Mouse (Mus musculus) bone marrow macrophage, adult 2 months (primary cell): ENCODE results near the gene Gk5. TPM values are rescaled to one million over a fixed set of nuclear protein-coding genes. Genes with fewer than 3 reads are reported as not detected.
"Not testable (repeated sequence)": the region's sequence is repeated elsewhere in the genome, so short reads cannot be mapped to it uniquely, and the experiment has no call there.

Source experiments
- H3K27ac ChIP-seq: 2 replicates; pipeline ENCODE4 v1.5.1; 2012; ENCODE audit warnings: low read depth, low read length; ENCODE audit not compliant: insufficient read depth
- H3K4me1 ChIP-seq: 2 replicates; pipeline ENCODE4 v1.6.1; 2012; ENCODE audit warnings: low read length; ENCODE audit not compliant: control insufficient read depth, insufficient read depth
- H3K4me3 ChIP-seq: 2 replicates; pipeline ENCODE4 v1.5.1; 2012; ENCODE audit warnings: mild to moderate bottlenecking, low read length, moderate library complexity; ENCODE audit not compliant: insufficient read depth
- CTCF ChIP-seq: IDR thresholded peaks from 2 replicates; pipeline ENCODE4 v1.5.1; 2012; ENCODE audit warnings: low read depth, mild to moderate bottlenecking, low read length, moderate library complexity
- POLR2A ChIP-seq: IDR thresholded peaks from 2 replicates; pipeline ENCODE4 v1.6.1; 2012; ENCODE audit warnings: mild to moderate bottlenecking, low read depth, low read length, borderline replicate concordance
- polyA plus RNA-seq: library from polyadenylated mRNA; stranded (reverse); fragments of >200 nt; gene quantifications from 2 replicates; pipeline ENCODE4 v1.2.4, GENCODE M21; 2012; ENCODE audit not compliant: missing spikeins, insufficient read depth, insufficient read length

The Gk5 gene
- polyA plus RNA-seq, 1 experiment = 2.6 TPM

DNA sequence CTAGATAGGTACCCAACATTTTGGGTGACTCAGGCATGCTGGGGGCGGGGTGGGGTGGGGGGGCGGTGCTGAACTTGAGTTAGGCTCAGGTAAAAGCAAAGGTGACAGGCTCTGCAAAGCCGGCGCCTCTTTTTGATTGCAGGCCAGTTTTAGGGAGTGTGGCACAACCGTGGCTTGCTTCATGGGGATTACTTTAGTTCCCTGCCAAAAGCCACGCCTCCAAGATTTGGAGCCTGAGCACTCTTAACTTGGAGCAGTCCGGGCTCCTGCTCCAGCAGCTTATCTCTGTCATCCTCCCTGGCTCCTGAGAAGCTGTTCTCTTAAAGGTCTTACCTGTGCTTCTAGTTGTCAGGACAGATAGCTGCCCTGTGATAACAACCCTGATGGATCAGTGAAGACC, 21.8 kb downstream of the Gk5 start:
- Histone ChIP-seq H3K4me3 (no peak overlapping the region), H3K4me1 (peaks cover 10% of the 10 kb centered on the region), H3K27ac (no peak overlapping the region)
- TF ChIP-seq CTCF = no peak
- TF ChIP-seq POLR2A = no peak

- TF ChIP-seq CTCF = no peak
- TF ChIP-seq POLR2A = no peak
- Histone ChIP-seq H3K27ac (no peak overlapping the region), H3K4me3 (no peak overlapping the region), H3K4me1 (peaks cover 8% of the 10 kb centered on the region)
Measured at GRCm38 (mm10) chr9:96142499-96142898, 23.3 kb downstream of the Gk5 start.

- Histone ChIP-seq H3K27ac (no peak overlapping the region), H3K4me1 (peaks cover 8% of the 10 kb centered on the region), H3K4me3 (no peak overlapping the region)
- TF ChIP-seq CTCF = no peak
- no peak for TF ChIP-seq POLR2A
Measured at GRCm38 (mm10) chr9:96143633-96144032, 24.5 kb downstream of the Gk5 start.

- Histone ChIP-seq H3K27ac (no peak overlapping the region), H3K4me1 (peaks cover 8% of the 10 kb centered on the region), H3K4me3 (no peak overlapping the region)
- TF ChIP-seq POLR2A (no peak), CTCF (no peak)
Measured at GRCm38 (mm10) chr9:96144883-96145282, 25.7 kb downstream of the Gk5 start.

DNA sequence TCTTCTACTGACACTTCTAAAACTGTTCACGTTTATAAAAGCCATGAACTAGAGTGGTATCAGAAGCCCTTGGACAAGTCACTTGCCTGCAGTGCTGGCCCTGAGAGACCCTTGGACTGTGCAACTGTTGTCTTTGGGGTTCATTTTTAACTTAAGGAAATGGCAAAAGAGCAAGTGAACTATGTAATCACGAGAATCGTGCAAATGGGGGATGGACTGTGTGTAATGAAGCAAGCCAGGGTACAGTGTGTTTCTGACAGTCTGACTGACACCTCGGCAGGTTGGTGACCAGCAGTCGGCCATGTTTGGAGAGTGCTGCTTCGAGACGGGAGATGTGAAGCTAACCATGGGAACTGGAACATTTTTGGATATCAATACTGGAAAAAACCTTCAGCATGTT, 33.6 kb downstream of the Gk5 start:
- no peaks in the 10 kb centered on the region for H3K4me1 ChIP-seq
- H3K4me3 ChIP-seq = no peak overlapping the region
- no peak for TF ChIP-seq CTCF
- TF ChIP-seq POLR2A = no peak
- no peak overlapping the region for H3K27ac ChIP-seq

DNA sequence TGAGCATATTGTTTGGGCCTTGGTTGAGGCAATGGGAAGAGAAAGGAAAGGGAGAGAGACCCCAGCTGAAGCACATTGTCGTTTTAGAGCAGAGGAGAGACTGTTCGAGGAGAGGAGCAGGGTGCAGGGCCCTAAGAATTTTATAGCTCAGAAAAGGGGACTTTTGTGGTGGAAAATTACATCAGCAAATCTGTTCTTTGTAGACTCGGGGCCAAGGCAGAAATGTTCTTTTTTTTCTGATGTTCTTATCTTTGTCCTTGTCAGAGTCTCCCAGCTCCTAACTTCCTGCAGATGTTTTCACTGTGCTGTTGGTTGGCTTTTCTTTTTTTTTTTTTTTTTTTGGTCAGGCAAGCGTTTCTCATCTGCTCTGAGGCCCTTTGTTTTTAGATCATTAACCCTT, 39.3 kb downstream of the Gk5 start:
- Histone ChIP-seq H3K4me3 (no peak overlapping the region), H3K27ac (no peak overlapping the region), H3K4me1 (no peaks in the 10 kb centered on the region)
- no peak for TF ChIP-seq CTCF

GRCm38 (mm10) chr9:96159047-96159446, 39.9 kb downstream of the Gk5 start:
- H3K4me1 ChIP-seq = no peaks in the 10 kb centered on the region
- TF ChIP-seq CTCF = no peak
- no peak for TF ChIP-seq POLR2A
- H3K27ac ChIP-seq = no peak overlapping the region
- no peak overlapping the region for H3K4me3 ChIP-seq

DNA sequence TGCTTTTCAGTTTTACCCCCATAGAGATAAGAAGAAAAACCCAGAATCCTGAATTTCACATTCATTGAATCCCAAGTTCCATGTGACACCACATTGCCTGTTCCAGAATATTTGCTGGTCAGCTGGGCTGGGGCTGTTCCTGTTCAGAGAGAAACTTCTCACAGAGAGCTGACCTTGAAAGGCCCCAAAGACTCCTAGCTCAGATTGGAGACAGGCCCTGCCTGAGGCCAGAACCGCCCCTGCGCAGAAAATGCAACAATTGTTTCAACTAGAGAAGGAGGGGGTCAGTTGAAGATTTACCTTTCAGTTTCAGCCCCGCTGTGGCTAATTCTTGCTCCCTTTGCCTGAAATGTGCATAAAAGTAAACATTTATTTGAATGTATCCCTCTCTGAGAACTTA, 41.6 kb downstream of the Gk5 start:
- no peak for TF ChIP-seq CTCF
- TF ChIP-seq POLR2A = no peak
- H3K27ac ChIP-seq = no peak overlapping the region

DNA sequence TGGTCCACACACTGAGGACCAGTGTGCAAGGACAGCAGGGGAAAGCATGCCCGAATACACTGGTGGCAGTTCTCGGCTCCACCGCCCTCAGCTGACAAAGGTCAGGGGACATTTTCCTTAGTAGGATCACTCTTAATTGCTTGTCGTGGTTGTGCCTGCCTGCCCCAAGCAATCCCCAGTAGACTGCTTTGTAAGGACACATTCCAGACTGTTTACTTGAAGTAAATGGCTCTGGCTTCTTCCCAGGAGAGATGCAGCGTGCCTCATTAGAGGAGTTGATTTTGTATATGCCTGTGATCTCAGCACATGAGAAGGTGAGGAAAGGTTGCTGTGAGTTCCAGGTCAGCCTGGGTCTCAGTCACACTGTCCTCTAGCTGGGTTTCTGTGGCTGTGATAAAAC, 43.3 kb downstream of the Gk5 start:
- Histone ChIP-seq H3K4me3 (no peak overlapping the region), H3K27ac (no peak overlapping the region), H3K4me1 (no peaks in the 10 kb centered on the region)
- TF ChIP-seq CTCF (no peak), POLR2A (no peak)

More for the DNA sequence above, 41.6 kb downstream of the Gk5 start:
- H3K4me3 ChIP-seq = no peak overlapping the region
- no peaks in the 10 kb centered on the region for H3K4me1 ChIP-seq

DNA sequence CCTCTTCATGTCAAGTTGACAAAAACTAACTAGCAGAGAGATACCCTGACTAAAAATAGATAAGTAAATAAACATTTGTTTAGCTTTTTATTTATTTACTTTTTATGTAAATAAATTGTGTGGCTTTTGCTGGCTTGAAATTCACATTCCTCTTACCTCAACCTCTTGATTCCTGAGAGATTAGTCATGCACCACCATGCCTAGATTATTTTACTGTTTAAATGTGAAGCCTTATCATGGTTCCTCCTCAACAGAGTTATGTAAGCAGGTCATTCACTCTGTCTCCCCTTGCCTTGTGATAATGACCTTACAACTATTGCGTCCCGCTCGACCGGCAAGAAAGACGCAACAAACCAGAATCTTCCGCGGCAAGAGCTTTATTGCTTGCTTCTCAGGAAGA, 44.3 kb downstream of the Gk5 start:
- Histone ChIP-seq H3K4me3 (no peak overlapping the region), H3K27ac (no peak overlapping the region), H3K4me1 (no peaks in the 10 kb centered on the region)
- TF ChIP-seq CTCF (no peak), POLR2A (no peak)

DNA sequence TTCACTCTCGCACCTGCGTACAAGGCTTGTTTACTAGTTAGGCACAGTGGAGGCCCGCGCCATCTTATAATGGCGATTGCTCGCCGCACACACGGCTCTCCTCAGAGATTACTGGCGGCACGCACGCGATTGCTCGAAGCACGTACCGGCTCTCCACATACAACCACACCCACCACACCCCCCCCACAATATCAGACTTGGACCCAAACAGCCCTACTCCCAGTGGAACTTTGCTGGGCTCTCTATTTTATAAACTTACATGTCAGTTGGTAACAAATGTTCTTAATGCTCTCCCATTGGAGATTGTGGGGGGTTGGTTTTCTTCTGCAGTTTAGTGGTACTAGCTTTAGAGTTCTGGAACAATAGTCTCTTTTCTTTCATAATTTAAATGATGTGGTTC, 44.8 kb downstream of the Gk5 start:
- H3K4me1 ChIP-seq, H3K4me3 ChIP-seq, H3K27ac ChIP-seq: not testable (repeated sequence)

- peaks cover 4% of the 10 kb centered on the region; the same call in 1 of the 2 replicates for H3K4me1 ChIP-seq
- H3K4me3 ChIP-seq = no peak overlapping the region
- TF ChIP-seq CTCF (peak; percentile 89; the same call in 1 of the 2 replicates), POLR2A (no peak)
- H3K27ac ChIP-seq = no peak overlapping the region
Measured at GRCm38 (mm10) chr9:96167168-96167585, 48.0 kb downstream of the Gk5 start.
